In genomic region chr6:38355354-38355823, GRCm38 (mm10) we compare ENCODE assay signal across 8 mouse cellular contexts. TPM values are rescaled to one million over a fixed set of nuclear protein-coding genes. Genes with fewer than 3 reads are reported as not detected.
DNase-seq lines count a peak whose midpoint lies in the region; ATAC-seq and TF ChIP-seq lines count a peak whose summit lies in the region.

No protein-coding gene starts in this region.

- no peak overlapping the region for H3K9ac ChIP-seq in heart, postnatal 0 days (replicated peaks; ENCODE audit: low read depth, low read length)
- H3K9ac ChIP-seq in lung, embryonic 16.5 days (ENCODE audit: low read length) = no peak overlapping the region; the same call in 1 of the 2 replicates

- ATAC-seq in erythroblast, adult 5-6 weeks (replicated peaks; ENCODE audit: low FRiP score, poor library complexity, severe bottlenecking) = no peak
- no peak for ATAC-seq in heart, postnatal 0 days (ENCODE audit: insufficient read depth, low read depth)
- no peak for ATAC-seq in lung, embryonic 16.5 days (ENCODE audit: low read depth)

- peak overlapping the region; percentile 91 for H3K4me3 ChIP-seq in erythroblast, embryonic 14.5 days (replicated peaks)
- H3K4me3 ChIP-seq in E14TG2a.4 (replicated peaks; ENCODE audit: low read length) = peak overlapping the region; percentile 81
- peak overlapping the region; percentile 69 for H3K4me3 ChIP-seq in heart, postnatal 0 days (ENCODE audit: low read depth, low read length)
- peak overlapping the region; percentile 82 for H3K4me3 ChIP-seq in lung, embryonic 16.5 days (ENCODE audit: low read length)

- 12% methylated on average over 8 of the region's 8 CpGs for WGBS in heart, postnatal 0 days
- 3% methylated on average over 8 of the region's 8 CpGs for WGBS in lung, embryonic 16.5 days

- no peaks in the 10 kb centered on the region for H3K27me3 ChIP-seq in erythroblast, embryonic 14.5 days (ENCODE audit: control insufficient read depth)
- H3K27me3 ChIP-seq in E14TG2a.4 (ENCODE audit: insufficient read depth, low read length) = peaks cover 42% of the 10 kb centered on the region
- H3K27me3 ChIP-seq in heart, postnatal 0 days (ENCODE audit: control insufficient read depth, insufficient read depth, low read length) = peaks cover 15% of the 10 kb centered on the region; the same call in 1 of the 2 replicates
- peaks cover 32% of the 10 kb centered on the region for H3K27me3 ChIP-seq in lung, embryonic 16.5 days (ENCODE audit: control insufficient read depth, insufficient read depth, low read depth, low read length)

- H3K36me3 ChIP-seq in erythroblast, embryonic 14.5 days (ENCODE audit: control insufficient read depth) = peaks cover 33% of the 10 kb centered on the region
- H3K36me3 ChIP-seq in E14TG2a.4 (ENCODE audit: insufficient read depth, low read length) = peaks cover 2% of the 10 kb centered on the region; the same call in 1 of the 2 replicates
- no peaks in the 10 kb centered on the region for H3K36me3 ChIP-seq in heart, postnatal 0 days (replicated peaks; ENCODE audit: control insufficient read depth, insufficient read depth, low read length)
- H3K36me3 ChIP-seq in lung, embryonic 16.5 days (ENCODE audit: control insufficient read depth, insufficient read depth, low read length) = no peaks in the 10 kb centered on the region

- peak overlapping the region; percentile 78 for H3K4me2 ChIP-seq in heart, postnatal 0 days (ENCODE audit: low read depth, low read length)
- peak overlapping the region; percentile 80 for H3K4me2 ChIP-seq in lung, embryonic 16.5 days (ENCODE audit: low read depth, low read length)

- DNase-seq in heart, postnatal 0 days (ENCODE audit: low spot score) = no peak
- DNase-seq in testis, postnatal 10 days (ENCODE audit: low spot score) = no peak
- DNase-seq in adrenal gland, adult 2 months = no peak
- DNase-seq in right cerebral cortex, postnatal 4 days = no peak

- H3K27ac ChIP-seq in heart, postnatal 0 days (ENCODE audit: low read depth) = no peak overlapping the region
- H3K27ac ChIP-seq in lung, embryonic 16.5 days (ENCODE audit: low read length) = no peak overlapping the region

- no peak for TF ChIP-seq EP300 in heart, postnatal 0 days (IDR thresholded peaks at IDR 0.05; ENCODE audit: low read depth)

- H3K4me1 ChIP-seq in erythroblast, embryonic 14.5 days (ENCODE audit: control insufficient read depth) = peaks cover 67% of the 10 kb centered on the region
- H3K4me1 ChIP-seq in E14TG2a.4 (replicated peaks; ENCODE audit: low read depth, low read length) = peaks cover 68% of the 10 kb centered on the region
- H3K4me1 ChIP-seq in heart, postnatal 0 days (ENCODE audit: control insufficient read depth, insufficient read depth) = peaks cover 15% of the 10 kb centered on the region
- peaks cover 12% of the 10 kb centered on the region for H3K4me1 ChIP-seq in lung, embryonic 16.5 days (replicated peaks; ENCODE audit: control insufficient read depth, insufficient read depth, low read length)

- no peak for TF ChIP-seq CTCF in E14TG2a.4 (conservative IDR thresholded peaks at IDR 0.05; ENCODE audit: low read length)
- no peak for TF ChIP-seq CTCF in heart, postnatal 0 days (IDR thresholded peaks at IDR 0.05; ENCODE audit: low read depth)

- no peaks in the 10 kb centered on the region for H3K9me3 ChIP-seq in erythroblast, embryonic 14.5 days (ENCODE audit: control insufficient read depth, low read length)
- no peaks in the 10 kb centered on the region for H3K9me3 ChIP-seq in E14TG2a.4 (ENCODE audit: low read length)
- no peaks in the 10 kb centered on the region for H3K9me3 ChIP-seq in heart, postnatal 0 days (replicated peaks; ENCODE audit: control insufficient read depth, low read length)
- H3K9me3 ChIP-seq in lung, embryonic 16.5 days (ENCODE audit: control insufficient read depth, low read length) = no peaks in the 10 kb centered on the region

RNA-seq across cellular contexts. Expression of gene Zc3hav1, which starts 1.0 kb away (rescaled TPM):
- polyA plus RNA-seq in erythroblast, embryonic 14.5 days (2012) = 2.4 and 3.3 TPM in 2 replicates
- 266 and 278 TPM in 2 replicates for total RNA-seq in erythroblast, adult 5-6 weeks (2015; ENCODE audit: low replicate concordance)
- 348 and 360 TPM in 2 replicates for total RNA-seq in erythroblast, adult 5-6 weeks (2017; ENCODE audit: low replicate concordance)
- 19.2 and 28.9 TPM in 2 replicates for total RNA-seq in heart, postnatal 0 days (2014; rRNA removed; ENCODE audit: low replicate concordance)
- 8.2 and 9.1 TPM in 2 replicates for polyA plus RNA-seq in heart, postnatal 0 days (2015; fragmentation: Nextera tagmentation; extraction: Ambion mirVana)
- polyA plus RNA-seq in lung, embryonic 16.5 days (2015; fragmentation: Nextera tagmentation; extraction: Ambion mirVana) = 8.0 and 11.0 TPM in 2 replicates
- total RNA-seq in adrenal gland, adult 2 months (2021) = 10 to 100 TPM; 48.8 to 67.8 TPM
- polyA plus RNA-seq in adrenal gland, adult 2 months (2012; rRNA removed) = 26.2 and 32.0 TPM in 2 replicates

RNA-seq across cellular contexts. Expression of gene Ttc26, which starts 25.9 kb away (rescaled TPM):
- not detected in 2 replicates for polyA plus RNA-seq in erythroblast, embryonic 14.5 days (2012)
- total RNA-seq in erythroblast, adult 5-6 weeks (2015; ENCODE audit: low replicate concordance) = 0.21 TPM in 1 of 2 replicates, not detected in the other
- 0.70 TPM in 1 of 2 replicates, not detected in the other for total RNA-seq in erythroblast, adult 5-6 weeks (2017; ENCODE audit: low replicate concordance)
- total RNA-seq in heart, postnatal 0 days (2014; rRNA removed; ENCODE audit: low replicate concordance) = 1.5 and 2.3 TPM in 2 replicates
- 1.00 and 1.0 TPM in 2 replicates for polyA plus RNA-seq in heart, postnatal 0 days (2015; fragmentation: Nextera tagmentation; extraction: Ambion mirVana)
- polyA plus RNA-seq in lung, embryonic 16.5 days (2015; fragmentation: Nextera tagmentation; extraction: Ambion mirVana) = 7.9 and 8.3 TPM in 2 replicates
- total RNA-seq in adrenal gland, adult 2 months (2021) = 1 to 10 TPM; 2.8 to 5.7 TPM
- 0.39 and 0.52 TPM in 2 replicates for polyA plus RNA-seq in adrenal gland, adult 2 months (2012; rRNA removed)

RNA-seq across cellular contexts. Expression of gene Zc3hav1l, which starts 56.3 kb away (rescaled TPM):
- 0.07 and 0.11 TPM in 2 replicates for polyA plus RNA-seq in erythroblast, embryonic 14.5 days (2012)
- 2.5 and 4.8 TPM in 2 replicates for total RNA-seq in erythroblast, adult 5-6 weeks (2015; ENCODE audit: low replicate concordance)
- total RNA-seq in erythroblast, adult 5-6 weeks (2017; ENCODE audit: low replicate concordance) = 1.8 and 3.8 TPM in 2 replicates
- total RNA-seq in heart, postnatal 0 days (2014; rRNA removed; ENCODE audit: low replicate concordance) = 4.7 and 7.3 TPM in 2 replicates
- 2.2 TPM in 2 replicates for polyA plus RNA-seq in heart, postnatal 0 days (2015; fragmentation: Nextera tagmentation; extraction: Ambion mirVana)
- polyA plus RNA-seq in lung, embryonic 16.5 days (2015; fragmentation: Nextera tagmentation; extraction: Ambion mirVana) = 7.3 and 8.7 TPM in 2 replicates
- 1 to 10 TPM; 2.2 to 3.1 TPM for total RNA-seq in adrenal gland, adult 2 months (2021)
- polyA plus RNA-seq in adrenal gland, adult 2 months (2012; rRNA removed) = 2.4 and 3.2 TPM in 2 replicates
